Mouse (Mus musculus) CH12.LX (cell line): Measurements from ENCODE around the gene Rnase4. TPM values are rescaled to one million over a fixed set of nuclear protein-coding genes. Genes with fewer than 3 reads are reported as not detected.

ENCODE experiments used
- DNase-seq: peaks from one replicate; pipeline ENCODE4 v3.0.0-alpha.2; 2013; ENCODE audit errors: extremely low read depth
- H3K27ac ChIP-seq: 2 replicates; pipeline ENCODE4 v1.5.1; 2012; ENCODE audit warnings: low read depth, mild to moderate bottlenecking, control low read depth, moderate library complexity; ENCODE audit not compliant: insufficient read depth
- H3K27me3 ChIP-seq: replicated peaks from 2 replicates; pipeline ENCODE3; 2012; ENCODE audit warnings: inconsistent platforms
- H3K36me3 ChIP-seq, 2 experiments: replicated peaks in 1 of 2; 2 replicates each; pipeline versions ENCODE3 to v1.6.1; 2012; ENCODE audit warnings: inconsistent platforms in 1 of 2, low read length in 1 of 2, mild to moderate bottlenecking in 1 of 2, mixed read lengths in 1 of 2, moderate library complexity in 1 of 2; ENCODE audit not compliant: control insufficient read depth in 1 of 2, insufficient read depth in 1 of 2
- H3K4me1 ChIP-seq, 2 experiments: 2 replicates each; pipeline ENCODE4 v1.6.1; 2012; ENCODE audit warnings: inconsistent platforms in 1 of 2, moderate library complexity in 1 of 2; ENCODE audit not compliant: insufficient read depth in 2 of 2, control insufficient read depth in 1 of 2
- H3K4me2 ChIP-seq: 2 replicates; pipeline ENCODE4 v1.6.1; 2012; ENCODE audit warnings: low read depth, mild to moderate bottlenecking, control low read depth; ENCODE audit not compliant: poor library complexity, insufficient read depth, severe bottlenecking
- H3K4me3 ChIP-seq, 3 experiments: fragments of 150-350 bp in 1 of 3; sonication (generic) in 1 of 3; replicated peaks in 1 of 3; 2 replicates each; pipeline versions ENCODE3 to v1.5.1; 2011 to 2012; ENCODE audit warnings: low read depth in 2 of 3, low read length in 2 of 3, mild to moderate bottlenecking in 2 of 3, moderate library complexity in 2 of 3, control low read depth in 1 of 3, improper control_type of control experiment in 1 of 3, inconsistent platforms in 1 of 3, mixed read lengths in 1 of 3; ENCODE audit not compliant: poor library complexity in 1 of 3
- H3K79me2 ChIP-seq: replicated peaks from 2 replicates; pipeline ENCODE4 v1.6.1; 2012; ENCODE audit warnings: mild to moderate bottlenecking, moderate library complexity; ENCODE audit not compliant: control insufficient read depth, poor library complexity, insufficient read depth, severe bottlenecking; ENCODE audit errors: extremely low read depth
- H3K9ac ChIP-seq: 2 replicates; pipeline ENCODE4 v1.6.1; 2012; ENCODE audit warnings: low read depth, mild to moderate bottlenecking, control low read depth, moderate library complexity; ENCODE audit not compliant: insufficient read depth
- H3K9me3 ChIP-seq: replicated peaks from 2 replicates; pipeline ENCODE3; 2012; ENCODE audit warnings: low read length, inconsistent platforms, mixed read lengths
- BHLHE40 ChIP-seq: IDR thresholded peaks from 2 replicates; pipeline ENCODE4 v1.6.1; 2011; ENCODE audit warnings: mild to moderate bottlenecking, low read depth, low read length, improper control_type of control experiment
- CHD1 ChIP-seq: IDR thresholded peaks from 2 replicates; pipeline ENCODE4 v1.6.1; 2012; ENCODE audit warnings: low read depth, low read length, improper control_type of control experiment, inconsistent platforms
- CTCF ChIP-seq, 2 experiments: IDR thresholded peaks in 1 of 2; conservative IDR thresholded peaks in 1 of 2; 2 replicates each; pipeline ENCODE4 v1.5.1; 2011 to 2012; ENCODE audit warnings: low read depth in 2 of 2, low read length in 2 of 2, improper control_type of control experiment in 1 of 2, inconsistent platforms in 1 of 2, mild to moderate bottlenecking in 1 of 2, moderate library complexity in 1 of 2
- E2F4 ChIP-seq: IDR thresholded peaks from 2 replicates; pipeline ENCODE4 v1.6.1; 2011; ENCODE audit warnings: low read depth, low read length, improper control_type of control experiment; ENCODE audit not compliant: insufficient replicate concordance
- ELF1 ChIP-seq: IDR thresholded peaks from 2 replicates; pipeline ENCODE4 v1.6.1; 2014; ENCODE audit warnings: low read depth, mild to moderate bottlenecking, inconsistent platforms, low read length, improper control_type of control experiment
- IRF4 ChIP-seq: IDR thresholded peaks from 2 replicates; pipeline ENCODE4 v1.6.1; 2014; ENCODE audit warnings: low read depth, mild to moderate bottlenecking, inconsistent platforms, low read length, improper control_type of control experiment
- JUND ChIP-seq: conservative IDR thresholded peaks from 2 replicates; pipeline ENCODE4 v1.6.1; 2011; ENCODE audit warnings: low read depth, low read length, improper control_type of control experiment
- MAFK ChIP-seq: IDR thresholded peaks from 2 replicates; pipeline ENCODE4 v1.6.1; 2011; ENCODE audit warnings: low read length, improper control_type of control experiment; ENCODE audit not compliant: insufficient replicate concordance
- MAX ChIP-seq: IDR thresholded peaks from 2 replicates; pipeline ENCODE4 v1.6.1; 2011; ENCODE audit warnings: low read length, improper control_type of control experiment
- MAZ ChIP-seq: IDR thresholded peaks from 2 replicates; pipeline ENCODE4 v1.6.1; 2012; ENCODE audit warnings: low read depth, mild to moderate bottlenecking, inconsistent platforms, low read length, improper control_type of control experiment, moderate library complexity
- MEF2A ChIP-seq: IDR thresholded peaks from 2 replicates; pipeline ENCODE4 v1.6.1; 2014; ENCODE audit warnings: low read depth, mild to moderate bottlenecking, inconsistent platforms, low read length, improper control_type of control experiment, borderline replicate concordance
- MXI1 ChIP-seq: IDR thresholded peaks from 2 replicates; pipeline ENCODE4 v1.6.1; 2011; ENCODE audit warnings: mild to moderate bottlenecking, low read depth, low read length, improper control_type of control experiment
- NELFE ChIP-seq: IDR thresholded peaks from 2 replicates; pipeline ENCODE4 v1.6.1; 2011; ENCODE audit warnings: low read depth, low read length, improper control_type of control experiment
- NRF1 ChIP-seq: IDR thresholded peaks from 2 replicates; pipeline ENCODE4 v1.6.1; 2014; ENCODE audit warnings: low read depth, mild to moderate bottlenecking, inconsistent platforms, low read length, improper control_type of control experiment, moderate library complexity
- PAX5 ChIP-seq: IDR thresholded peaks from 2 replicates; pipeline ENCODE4 v1.6.1; 2012; ENCODE audit warnings: low read length, inconsistent platforms, mixed read lengths
- POLR2AphosphoS2 ChIP-seq: IDR thresholded peaks from 2 replicates; pipeline ENCODE4 v1.6.1; 2011; ENCODE audit warnings: low read depth, low read length, improper control_type of control experiment
- SMC3 ChIP-seq: IDR thresholded peaks from 2 replicates; pipeline ENCODE4 v1.6.1; 2011; ENCODE audit warnings: low read depth, low read length, improper control_type of control experiment
- USF1 ChIP-seq: IDR thresholded peaks from 2 replicates; pipeline ENCODE4 v1.6.1; 2014; ENCODE audit warnings: low read depth, mild to moderate bottlenecking, inconsistent platforms, low read length, improper control_type of control experiment
- USF2 ChIP-seq: conservative IDR thresholded peaks from 2 replicates; pipeline ENCODE4 v1.6.1; 2011; ENCODE audit warnings: low read depth, low read length, improper control_type of control experiment
- ZC3H11A ChIP-seq: IDR thresholded peaks from 2 replicates; pipeline ENCODE4 v1.6.1; 2012; ENCODE audit warnings: low read depth, mild to moderate bottlenecking, inconsistent platforms, low read length, improper control_type of control experiment
- ZMIZ1 ChIP-seq: IDR thresholded peaks from 2 replicates; pipeline ENCODE4 v1.6.1; 2012; ENCODE audit warnings: low read depth, mild to moderate bottlenecking, inconsistent platforms, low read length, improper control_type of control experiment
- ZNF384 ChIP-seq: IDR thresholded peaks from 2 replicates; pipeline ENCODE4 v1.6.1; 2012; ENCODE audit warnings: low read depth, low read length, improper control_type of control experiment, inconsistent platforms
- dilution Hi-C: fragments of 300-500 bp; cut with MboI; formaldehyde crosslinking; loops from 2 replicates; pipeline ENCODE4 v1.14.3; 2020; ENCODE audit warnings: low sequenced_read_pairs; ENCODE audit not compliant: extremely low pct_unique_long_range_greater_than_20kb, extremely low pct_ligation_motif_present
- in situ Hi-C: fragments of 300-500 bp; cut with MboI; formaldehyde crosslinking; loops from 3 replicates; pipeline ENCODE4 v1.14.3; 2019; ENCODE audit warnings: low sequenced_read_pairs, low pct_ligation_motif_present, low pct_unique_long_range_greater_than_20kb, mixed read lengths
- polyA plus RNA-seq: library from polyadenylated mRNA; unstranded; fragments of >175 nt; gene quantifications from 2 replicates; pipeline ENCODE4 v1.2.1, GENCODE M21; 2012; ENCODE audit warnings: low read depth; ENCODE audit not compliant: insufficient read length
- total RNA-seq, 2 experiments: library from RNA; depleted of rRNA; stranded (reverse); fragments of 300-350 nt in 1 of 2; fragments of >200 nt in 1 of 2; gene quantifications; 2 replicates each; pipeline ENCODE4 v1.2.3; 2012 to 2014

Gene Rnase4
- total and polyA plus RNA-seq, 3 experiments, result 1.6 to 1.9 (median 1.8) TPM

GRCm38 (mm10) chr14:51128775-51129623, 38.1 kb downstream of the Rnase4 start (continued):
- TF ChIP-seq MAFK (no peak), MXI1 (no peak), USF2 (no peak), SMC3 (no peak), NRF1 (no peak), ZNF384 (peak; percentile 86), MAX (no peak), ZC3H11A (no peak), MAZ (no peak), JUND (no peak; the same call in 1 of the 2 replicates), MEF2A (peak; percentile 52; the same call in 1 of the 2 replicates), PAX5 (no peak), E2F4 (no peak)

DNA sequence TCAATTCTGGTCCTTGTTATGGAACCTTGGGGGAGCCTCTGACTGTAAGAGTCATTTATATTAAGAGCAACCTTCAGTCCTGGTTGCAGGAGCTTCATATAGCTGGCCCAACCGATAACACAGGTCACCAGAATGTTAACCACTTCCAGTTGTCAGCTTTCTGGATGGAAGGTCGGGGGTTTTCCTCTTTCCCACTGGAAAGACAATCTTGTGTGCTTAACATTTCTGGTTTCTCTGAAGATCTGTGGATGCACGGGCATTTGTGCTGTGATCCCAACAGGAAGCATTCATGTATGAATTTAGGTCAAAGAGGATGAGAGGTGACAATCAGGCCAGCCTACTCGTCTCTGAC, 38.7 kb downstream of the Rnase4 start:
- H3K4me1 ChIP-seq, result peaks cover 15 to 57% of the 10 kb centered on the region in 2 experiments
- H3K4me2 ChIP-seq, result peak overlapping the region; percentile 79
- no peak overlapping the region for H3K27ac ChIP-seq

DNA sequence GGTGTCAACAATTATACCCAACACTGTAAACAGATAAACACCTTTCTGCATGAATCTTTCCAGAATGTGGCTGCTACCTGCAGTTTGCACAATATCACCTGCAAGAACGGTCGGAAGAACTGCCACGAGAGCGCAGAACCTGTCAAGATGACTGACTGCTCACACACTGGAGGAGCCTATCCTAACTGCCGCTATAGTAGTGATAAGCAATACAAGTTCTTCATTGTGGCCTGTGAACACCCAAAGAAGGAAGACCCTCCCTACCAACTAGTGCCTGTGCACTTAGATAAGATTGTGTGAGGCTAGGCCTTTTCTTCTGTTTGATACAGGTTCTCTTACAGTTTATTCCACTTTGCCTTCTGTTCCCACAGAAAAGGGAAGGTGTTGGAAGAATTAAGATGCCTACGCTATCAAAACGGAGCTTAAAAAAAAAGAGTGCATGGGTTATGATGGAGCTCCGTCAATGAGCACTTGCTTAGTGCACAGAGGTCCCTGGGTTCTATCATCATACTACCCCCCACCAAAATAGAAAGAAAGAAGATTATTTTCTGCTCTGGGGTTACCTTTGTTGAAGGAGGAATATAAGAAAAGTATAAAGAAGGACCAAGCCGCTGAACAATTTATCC, 39.6 kb downstream of the Rnase4 start:
- H3K4me3 ChIP-seq, result no peak overlapping the region
- no peak overlapping the region for H3K4me2 ChIP-seq
- DNase-seq, result no peak
- no peak overlapping the region for H3K9ac ChIP-seq
- dilution Hi-C loops, result no loop called here
- peaks cover 6 to 8% of the 10 kb centered on the region in 2 experiments for H3K36me3 ChIP-seq
- H3K9me3 ChIP-seq, result no peaks in the 10 kb centered on the region
- H3K4me1 ChIP-seq, result peaks cover 15 to 57% of the 10 kb centered on the region in 2 experiments
- H3K79me2 ChIP-seq, result peaks cover 3% of the 10 kb centered on the region; the same call in 1 of the 2 replicates
- in situ Hi-C loops, result no loop called here
- no peak for TF ChIP-seq MAX
- no peak for TF ChIP-seq POLR2AphosphoS2
- no peak for TF ChIP-seq ZMIZ1
- TF ChIP-seq CTCF (conservative IDR thresholded peaks at IDR 0.05 in 1 of 2, IDR thresholded peaks at IDR 0.05 in 1 of 2; ENCODE audit: low read depth in 2 of 2, low read length in 2 of 2), result no peak
- no peak for TF ChIP-seq JUND
- no peak for TF ChIP-seq USF1
- TF ChIP-seq ELF1, result no peak
- TF ChIP-seq BHLHE40, result no peak
- no peak for TF ChIP-seq ZNF384
- no peak for TF ChIP-seq USF2
- TF ChIP-seq NELFE, result no peak
- TF ChIP-seq CHD1, result no peak
- no peak for TF ChIP-seq ZC3H11A
- TF ChIP-seq MEF2A, result no peak
- H3K27ac ChIP-seq, result no peak overlapping the region
- no peaks in the 10 kb centered on the region for H3K27me3 ChIP-seq

More for the DNA sequence above, 38.7 kb downstream of the Rnase4 start:
- Histone ChIP-seq H3K9me3 (no peaks in the 10 kb centered on the region), H3K9ac (peak overlapping the region; percentile 70; the same call in 1 of the 2 replicates), H3K36me3 (peaks cover 6 to 8% of the 10 kb centered on the region in 2 experiments), H3K4me3 (peak overlapping the region in 2 of 3 experiments; percentile 39 to 55), H3K79me2 (peaks cover 3% of the 10 kb centered on the region; the same call in 1 of the 2 replicates), H3K27me3 (no peaks in the 10 kb centered on the region)
- TF ChIP-seq CTCF (conservative IDR thresholded peaks at IDR 0.05 in 1 of 2, IDR thresholded peaks at IDR 0.05 in 1 of 2; ENCODE audit: low read depth in 2 of 2, low read length in 2 of 2), result no peak
- no peak for TF ChIP-seq MAFK
- TF ChIP-seq USF1, result no peak
- no peak for TF ChIP-seq IRF4
- no peak for TF ChIP-seq NELFE
- no peak for TF ChIP-seq POLR2AphosphoS2
- dilution Hi-C loops (no loop called here), in situ Hi-C loops (no loop called here)
- no peak for DNase-seq
